In the genomic region with DNA sequence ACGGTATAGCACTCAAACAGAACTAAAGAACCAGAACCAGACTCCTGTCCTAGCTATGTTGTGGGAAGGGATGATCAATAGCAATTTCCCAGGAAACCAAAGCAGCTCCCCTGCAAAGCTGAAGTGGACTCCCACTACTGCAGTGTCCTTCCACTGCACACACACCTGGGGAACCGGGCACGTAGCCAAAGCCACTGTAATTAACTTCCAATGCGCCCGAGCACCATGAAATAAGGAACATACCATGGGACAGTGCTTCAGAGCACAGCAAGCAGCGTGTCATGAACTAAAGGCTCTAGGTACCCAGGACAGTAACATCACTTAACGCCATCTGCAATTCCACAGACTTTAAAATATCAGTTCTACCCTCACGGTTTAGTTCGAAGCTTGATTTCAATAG, we compare ENCODE assay signal across 12 mouse cellular contexts.
A peak's percentile ranks its signal among the peaks of the same experiment; 100 is the strongest.
DNase-seq lines count a peak whose midpoint lies in the region; ATAC-seq lines count a peak whose summit lies in the region.
"Had no signal": no experiment of that assay in that cellular context is flagged by ENCODE, and none has a peak within 500 bp of the region (broad histone marks: within the 10 kb centered on the region; RNA-seq: fewer than 3 reads in every experiment).

No protein-coding gene starts in this region.

- peaks cover 4% of the 10 kb centered on the region; the same call in 1 of the 2 replicates for H3K4me1 ChIP-seq in heart, embryonic 12.5 days (replicated peaks)
- H3K4me1 ChIP-seq in midbrain, embryonic 16.5 days (ENCODE audit: control insufficient read depth, insufficient read depth, low read length): no peaks in the 10 kb centered on the region
- no peaks in the 10 kb centered on the region for H3K4me1 ChIP-seq in midbrain, embryonic 14.5 days (ENCODE audit: control insufficient read depth, insufficient read depth, low read length)
- H3K4me1 ChIP-seq: intestine, embryonic 15.5 days had no signal

- DNase-seq in heart, adult 8-10 months (ENCODE audit: low spot score): peak; percentile 25
- DNase-seq in midbrain, embryonic 14.5 days: no peak
- peak; percentile 71 to 76 for DNase-seq in kidney, postnatal 4 days
- no peak for DNase-seq in cerebellum, adult 9-11 months
- DNase-seq: cerebellum, postnatal 36 days had no signal

- H3K4me2 ChIP-seq in heart, embryonic 12.5 days: no peak overlapping the region
- H3K4me2 ChIP-seq in midbrain, embryonic 16.5 days (ENCODE audit: low read length): no peak overlapping the region
- no peak overlapping the region for H3K4me2 ChIP-seq in midbrain, embryonic 14.5 days (ENCODE audit: low read length)
- H3K4me2 ChIP-seq: intestine, embryonic 15.5 days; liver, embryonic 11.5 days had no signal

- no peaks in the 10 kb centered on the region for H3K27me3 ChIP-seq in heart, embryonic 12.5 days (replicated peaks)
- H3K27me3 ChIP-seq in midbrain, embryonic 16.5 days (ENCODE audit: control insufficient read depth, insufficient read depth, low read depth, low read length): no peaks in the 10 kb centered on the region
- no peaks in the 10 kb centered on the region for H3K27me3 ChIP-seq in midbrain, embryonic 14.5 days (ENCODE audit: control insufficient read depth, insufficient read depth, low read length)
- H3K27me3 ChIP-seq: intestine, embryonic 15.5 days had no signal

- no peaks in the 10 kb centered on the region for H3K9me3 ChIP-seq in heart, embryonic 12.5 days (replicated peaks)
- H3K9me3 ChIP-seq in midbrain, embryonic 16.5 days (replicated peaks; ENCODE audit: control insufficient read depth, low read length, poor library complexity, severe bottlenecking): no peaks in the 10 kb centered on the region
- no peaks in the 10 kb centered on the region for H3K9me3 ChIP-seq in midbrain, embryonic 14.5 days (ENCODE audit: control insufficient read depth, low read length)
- H3K9me3 ChIP-seq: intestine, embryonic 15.5 days had no signal

- H3K9ac ChIP-seq in heart, embryonic 12.5 days: no peak overlapping the region
- 0 out of 2 replicates have a peak overlapping the region, but pooled peaks have one; percentile 6 for H3K9ac ChIP-seq in midbrain, embryonic 16.5 days (ENCODE audit: low read depth, low read length)
- no peak overlapping the region for H3K9ac ChIP-seq in midbrain, embryonic 14.5 days (replicated peaks; ENCODE audit: low read length)
- H3K9ac ChIP-seq: intestine, embryonic 15.5 days had no signal

- no peak overlapping the region for H3K27ac ChIP-seq in heart, embryonic 12.5 days (ENCODE audit: poor library complexity, severe bottlenecking)
- no peak overlapping the region for H3K27ac ChIP-seq in midbrain, embryonic 16.5 days (ENCODE audit: low read length)
- H3K27ac ChIP-seq in midbrain, embryonic 14.5 days (replicated peaks; ENCODE audit: low read depth, low read length): no peak overlapping the region
- H3K27ac ChIP-seq: intestine, embryonic 15.5 days; left cerebral cortex, adult 2 months had no signal

- no peak overlapping the region for H3K4me3 ChIP-seq in heart, embryonic 12.5 days
- no peak overlapping the region for H3K4me3 ChIP-seq in midbrain, embryonic 16.5 days (ENCODE audit: low read depth, low read length)
- H3K4me3 ChIP-seq in midbrain, embryonic 14.5 days (replicated peaks; ENCODE audit: low read depth, low read length): no peak overlapping the region
- H3K4me3 ChIP-seq: intestine, embryonic 15.5 days; left cerebral cortex, adult 2 months had no signal

- peaks cover 10% of the 10 kb centered on the region; the same call in 1 of the 2 replicates for H3K36me3 ChIP-seq in heart, embryonic 12.5 days
- H3K36me3 ChIP-seq in midbrain, embryonic 16.5 days (ENCODE audit: control insufficient read depth, insufficient read depth, low read length): no peaks in the 10 kb centered on the region
- no peaks in the 10 kb centered on the region for H3K36me3 ChIP-seq in midbrain, embryonic 14.5 days (ENCODE audit: control insufficient read depth, insufficient read depth, low read length)
- H3K36me3 ChIP-seq: intestine, embryonic 15.5 days had no signal

- 91% methylated on average over 9 of the region's 9 CpGs for WGBS in heart, embryonic 12.5 days
- WGBS in midbrain, embryonic 16.5 days: 79% methylated on average over 9 of the region's 9 CpGs
- WGBS in midbrain, embryonic 14.5 days: 82% methylated on average over 9 of the region's 9 CpGs

- ATAC-seq in heart, embryonic 12.5 days (ENCODE audit: insufficient number of reproducible peaks, low FRiP score): no peak
- ATAC-seq in midbrain, embryonic 16.5 days: no peak
- no peak for ATAC-seq in midbrain, embryonic 14.5 days (ENCODE audit: low FRiP score, low TSS enrichment)
- ATAC-seq in granulocyte monocyte progenitor cell, adult 5-6 weeks (replicated peaks; ENCODE audit: poor library complexity, severe bottlenecking): 0 out of 2 replicates have a peak, but pooled peaks have one; percentile 37
- ATAC-seq: forebrain, embryonic 16.5 days; intestine, embryonic 15.5 days had no signal

Comparison
In these comparisons a context has a peak if more than half of its experiments do, and no peak if none do; other contexts are left out.
1. DNase-seq: peak in heart, adult 8-10 months (single experiment) and kidney, postnatal 4 days (2 of 2); none in midbrain, embryonic 14.5 days (single experiment) and cerebellum, adult 9-11 months (single experiment).